Mouse (Mus musculus) cerebral cortex, adult 2 months (tissue): ENCODE measurements around the gene Lalba.

Experiments
- WGBS: fragments of 180-500 bp; shearing (Covaris S2); methylation state at CpG from one replicate; pipeline ENCODE4 v1.1.7; 2018; 5-methylcytosine and 5-hydroxymethylcytosine counted together

The Lalba gene

GRCm38 (mm10) chr15:98482701-98483100, at the start of gene Lalba:
Lalba (minus strand) TSS chr15:98482721.
- 50% methylated on average over 3 of the region's 3 CpGs for WGBS

GRCm38 (mm10) chr15:98532281-98532680, 49.8 kb upstream of the Lalba start:
- 18% methylated on average over 5 of the region's 5 CpGs for WGBS

- 82% methylated on average over 5 of the region's 5 CpGs for WGBS
These were observed 45.6 kb upstream of the Lalba start for GRCm38 (mm10) chr15:98528066-98528563.

GRCm38 (mm10) chr15:98527056-98527771, 44.7 kb upstream of the Lalba start:
- 79% methylated on average over 5 of the region's 5 CpGs for WGBS

GRCm38 (mm10) chr15:98526057-98526456, 43.5 kb upstream of the Lalba start:
- 50% methylated on average over 5 of the region's 5 CpGs for WGBS

GRCm38 (mm10) chr15:98521245-98521644, 38.7 kb upstream of the Lalba start:
- WGBS: 86% methylated on average over 3 of the region's 3 CpGs

- 64% methylated on average over 16 of the region's 16 CpGs for WGBS
These were observed 35.1 kb upstream of the Lalba start for GRCm38 (mm10) chr15:98517380-98518355.

GRCm38 (mm10) chr15:98514845-98515244, 32.3 kb upstream of the Lalba start:
- 93% methylated on average over 2 of the region's 2 CpGs for WGBS

- WGBS: 91% methylated on average over 8 of the region's 8 CpGs
These were observed 31.6 kb upstream of the Lalba start for GRCm38 (mm10) chr15:98514146-98514545.

- WGBS: 73% methylated on average over 3 of the region's 3 CpGs
These were observed 31.2 kb upstream of the Lalba start for GRCm38 (mm10) chr15:98513676-98514075.

GRCm38 (mm10) chr15:98512799-98513321, 30.3 kb upstream of the Lalba start:
- 31% methylated on average over 17 of the region's 17 CpGs for WGBS

GRCm38 (mm10) chr15:98512232-98512631, 29.7 kb upstream of the Lalba start:
- 68% methylated on average over 8 of the region's 8 CpGs for WGBS

- WGBS: 50% methylated on average over 13 of the region's 13 CpGs
These were observed 28.9 kb upstream of the Lalba start for GRCm38 (mm10) chr15:98511386-98511928.

- 27% methylated on average over 25 of the region's 25 CpGs for WGBS
These were observed 28.2 kb upstream of the Lalba start for GRCm38 (mm10) chr15:98510438-98511385.

- 66% methylated on average over 2 of the region's 2 CpGs for WGBS
These were observed 26.9 kb upstream of the Lalba start for GRCm38 (mm10) chr15:98509387-98509786.

GRCm38 (mm10) chr15:98507321-98507720, 24.8 kb upstream of the Lalba start:
- 85% methylated on average over 6 of the region's 6 CpGs for WGBS

GRCm38 (mm10) chr15:98506253-98506957, 23.9 kb upstream of the Lalba start:
- WGBS: 78% methylated on average over 9 of the region's 9 CpGs

GRCm38 (mm10) chr15:98504514-98504913, 22.0 kb upstream of the Lalba start:
- WGBS: 15% methylated on average over 18 of the region's 18 CpGs

- 90% methylated on average over 3 of the region's 3 CpGs for WGBS
These were observed 20.8 kb upstream of the Lalba start for GRCm38 (mm10) chr15:98503317-98503716.

- WGBS: 91% methylated on average over 17 of the region's 17 CpGs
These were observed 15.1 kb upstream of the Lalba start for GRCm38 (mm10) chr15:98497631-98498030.
